Mouse (Mus musculus): Measurements from ENCODE around the gene Galnt12.

DNA sequence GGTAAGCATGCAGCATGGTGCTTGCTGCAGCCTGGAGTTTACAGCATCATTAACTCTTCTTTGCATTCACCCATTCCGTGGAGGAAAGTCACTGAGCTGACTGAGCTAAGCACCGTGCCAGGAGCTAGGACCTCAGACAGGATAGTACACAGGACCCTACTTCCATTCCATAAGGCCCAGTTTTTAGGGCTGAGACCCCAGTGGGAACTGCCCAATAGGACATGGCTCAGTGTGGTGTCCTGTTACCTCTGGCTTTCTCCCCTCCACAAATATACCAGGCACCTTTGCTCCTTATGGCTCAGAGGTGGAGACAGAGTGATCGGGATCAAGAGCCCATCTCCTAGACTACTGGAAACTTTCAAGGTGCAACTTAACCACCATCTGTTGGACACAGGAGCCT lies 59.1 kb downstream of the Galnt12 start:
- TF ChIP-seq POLR2A (IDR thresholded peaks at IDR 0.05; ENCODE audit: insufficient read depth, low read depth, low read length) (no peak), CTCF (IDR thresholded peaks at IDR 0.05) (no peak)
